Mouse (Mus musculus) thymus, postnatal 36 days (tissue): ENCODE data around the gene Cacng2.

Experiments used
- DNase-seq, 2 experiments: peaks; one replicate each; pipeline ENCODE4 v3.0.0; 2022; ENCODE audit warnings: mixed read lengths in 2 of 2

The Cacng2 gene

DNA sequence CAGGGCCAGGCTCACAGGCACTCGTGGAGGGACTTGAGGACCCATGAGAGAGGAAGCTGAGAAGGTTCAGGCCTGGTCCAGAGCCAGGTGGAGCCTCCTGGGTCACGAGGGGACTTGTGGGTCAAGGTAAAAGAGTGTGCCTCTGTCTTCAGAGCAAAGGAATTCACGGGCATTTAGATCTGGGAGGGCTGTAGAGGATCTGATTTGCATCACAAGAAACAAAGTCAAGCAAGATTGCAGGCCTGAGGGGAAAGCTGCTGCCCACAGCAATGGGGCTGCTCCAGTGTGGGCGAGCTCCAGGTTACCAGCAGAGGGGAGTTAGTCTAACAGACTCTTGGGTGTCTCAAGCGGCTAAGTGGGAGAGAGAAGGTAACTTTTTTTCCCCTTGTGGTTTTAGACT lies 118.4 kb downstream of the Cacng2 start:
- DNase-seq = no peak

- DNase-seq = no peak
These were observed 131.3 kb downstream of the Cacng2 start for GRCm38 (mm10) chr15:77988541-77988940.

DNA sequence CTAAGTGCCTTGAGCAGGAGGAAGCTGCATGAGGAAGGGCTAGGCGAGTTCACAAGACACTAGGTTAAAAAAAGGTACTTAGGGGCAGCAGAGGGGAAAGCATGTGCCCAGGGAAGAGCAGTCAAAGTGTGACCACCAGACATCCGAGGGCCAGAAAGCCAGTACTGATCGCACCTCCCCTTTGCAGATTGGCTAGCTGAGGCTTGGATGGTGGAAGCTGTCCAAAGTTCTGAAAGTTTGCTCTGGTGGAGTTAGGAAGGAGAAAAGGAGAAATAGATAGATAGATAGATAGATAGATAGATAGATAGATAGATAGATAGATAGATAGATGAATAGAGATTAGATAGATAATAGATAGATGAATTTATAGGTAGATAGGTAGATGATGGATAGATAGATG lies 136.4 kb downstream of the Cacng2 start:
- DNase-seq = no peak

DNA sequence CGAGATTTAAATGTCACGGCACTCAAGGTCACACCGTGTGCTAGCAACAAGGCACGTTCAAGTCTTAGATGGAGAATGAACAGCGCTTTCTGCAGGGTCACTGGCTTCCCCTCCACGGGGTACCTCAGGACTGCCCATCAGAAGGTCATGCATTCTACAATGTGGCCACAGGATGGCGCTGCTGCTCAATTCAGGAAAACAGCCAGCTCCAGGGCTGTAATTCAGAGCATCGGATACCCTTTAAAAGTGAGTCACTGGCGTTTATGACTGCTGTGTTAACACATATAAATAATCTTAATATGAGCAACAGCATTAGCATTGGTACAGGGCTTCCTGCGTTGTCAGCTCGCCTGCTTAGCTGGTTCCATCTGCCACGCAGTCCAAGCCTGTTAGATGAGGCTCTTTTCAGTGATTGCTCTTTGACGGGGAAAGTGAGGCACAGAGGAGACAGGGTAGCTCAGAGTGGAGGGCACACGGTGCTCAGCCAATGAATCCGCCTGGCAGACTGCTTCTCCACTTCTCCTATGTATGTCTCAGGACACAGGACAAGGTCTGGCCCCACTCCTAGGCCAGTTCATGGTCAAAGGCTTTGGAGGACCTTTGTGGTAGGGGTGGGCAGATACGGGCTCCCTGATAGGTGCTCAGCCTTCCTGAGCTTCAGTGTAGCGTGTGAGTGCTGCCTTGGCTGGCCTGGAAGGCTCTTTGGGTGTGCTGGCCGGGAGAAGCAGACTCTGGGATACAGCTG lies 137.5 kb downstream of the Cacng2 start:
- DNase-seq = peak; percentile 23 to 33

DNA sequence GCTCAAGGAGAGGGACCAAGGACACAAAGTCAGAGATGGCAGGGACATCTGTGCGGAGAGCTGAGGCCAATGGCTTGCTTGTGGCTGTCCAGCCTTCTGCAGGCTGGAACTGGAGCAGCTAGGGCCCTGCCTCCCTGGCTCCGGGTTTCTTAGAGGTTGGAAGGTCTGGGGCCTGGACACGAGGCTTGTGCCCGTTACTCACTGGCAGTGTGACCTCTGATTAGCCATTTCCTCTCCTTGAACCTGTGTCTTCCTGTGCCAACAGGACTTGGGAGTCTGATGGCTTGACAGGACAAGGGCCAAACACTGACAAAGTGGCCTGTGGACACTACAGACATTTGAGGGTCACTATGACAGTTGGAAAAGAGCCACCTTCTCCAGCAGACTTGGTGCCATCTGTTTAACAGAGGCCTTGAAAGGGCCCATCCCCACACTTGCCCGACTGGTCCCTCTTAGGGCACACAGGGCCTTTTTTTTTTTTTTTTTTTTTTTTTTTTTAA lies 138.6 kb downstream of the Cacng2 start:
- no peak for DNase-seq

GRCm38 (mm10) chr15:77979427-77979865 lies 140.4 kb downstream of the Cacng2 start:
- DNase-seq = no peak

GRCm38 (mm10) chr15:77977663-77978062 lies 142.2 kb downstream of the Cacng2 start:
- DNase-seq = no peak

DNA sequence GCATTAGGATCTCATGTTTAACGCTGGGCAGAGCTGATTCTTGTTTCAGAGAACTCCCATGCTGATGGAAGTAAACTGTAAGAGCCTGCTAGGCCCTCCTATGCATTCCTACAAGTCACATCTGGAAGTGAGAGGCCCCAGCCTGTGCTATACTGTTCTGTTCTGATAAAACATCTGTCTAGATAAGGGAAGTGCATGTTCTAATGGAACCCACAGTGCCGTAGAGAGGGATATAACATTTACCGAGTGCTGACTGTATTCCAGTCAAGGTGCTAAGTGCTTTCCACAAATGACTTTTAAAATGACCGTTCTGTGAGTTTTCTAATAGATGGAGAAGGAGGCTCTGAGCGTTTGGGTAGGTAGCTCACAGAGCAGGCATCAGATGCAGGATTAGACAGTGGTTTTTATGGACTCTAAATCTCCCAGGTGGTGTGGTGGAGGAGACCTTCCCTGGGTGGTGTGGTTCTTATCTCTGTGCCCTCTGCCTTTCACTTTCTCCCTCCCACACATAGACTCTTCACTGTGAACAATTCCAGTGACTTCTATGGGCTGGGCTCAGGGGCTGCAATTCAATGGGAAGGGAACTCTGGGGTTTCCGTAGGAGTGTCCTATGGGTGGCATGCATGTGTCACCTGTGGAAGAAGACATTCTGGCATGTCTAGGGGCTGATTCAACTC lies 145.5 kb downstream of the Cacng2 start:
- no peak for DNase-seq

DNA sequence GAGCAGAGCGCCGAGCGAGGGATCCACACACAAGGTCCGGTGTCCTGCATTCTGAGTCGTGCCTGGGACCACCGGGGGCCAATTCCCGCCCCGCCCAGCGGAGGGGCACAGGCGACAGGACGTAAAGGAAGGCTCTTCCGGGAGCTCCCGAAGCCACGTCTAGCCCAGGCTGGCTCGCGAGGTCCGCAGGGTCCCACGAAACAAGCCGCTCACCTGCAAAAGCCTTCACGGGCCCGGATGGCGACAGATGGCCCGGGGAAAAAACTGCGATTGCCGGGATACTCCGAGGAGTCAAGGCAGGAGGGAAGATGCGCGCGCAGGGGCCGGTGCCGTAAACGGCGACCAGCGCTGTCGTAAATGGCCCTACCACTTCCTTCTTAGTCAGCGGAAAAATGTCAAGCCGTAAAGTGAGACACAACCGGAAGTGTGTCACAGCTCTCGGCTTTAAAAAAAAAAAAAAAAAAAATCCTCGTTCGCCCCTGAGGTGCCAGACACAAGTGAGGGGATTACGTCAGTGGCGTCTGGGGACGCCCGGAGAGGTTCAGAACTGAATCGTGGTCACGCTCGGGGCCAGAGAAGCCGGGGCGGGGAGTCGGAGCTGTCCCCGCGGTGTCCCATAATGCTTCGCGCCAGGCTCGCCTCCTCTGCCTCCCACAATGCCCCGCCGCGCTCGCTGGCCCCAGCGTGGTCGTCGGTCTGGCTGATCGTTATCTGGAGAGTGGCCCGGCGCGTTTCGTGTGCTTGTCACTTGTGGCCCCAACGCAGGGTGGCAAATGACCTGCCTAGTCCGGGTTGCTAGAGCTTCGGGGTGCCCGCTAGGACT lies 149.1 kb downstream of the Cacng2 start, which contains the start of gene Eif3d:
Gene Eif3d (minus strand): TSS at position 344 of the 823 bp plus-strand sequence.
- peak; percentile 96 to 97 for DNase-seq

- no peak for DNase-seq
These were observed 149.8 kb downstream of the Cacng2 start for GRCm38 (mm10) chr15:77969940-77970469.

- DNase-seq = no peak
These were observed 154.7 kb downstream of the Cacng2 start for GRCm38 (mm10) chr15:77965117-77965528.

- no peak for DNase-seq
These were observed 157.4 kb downstream of the Cacng2 start for GRCm38 (mm10) chr15:77962447-77962846.

DNA sequence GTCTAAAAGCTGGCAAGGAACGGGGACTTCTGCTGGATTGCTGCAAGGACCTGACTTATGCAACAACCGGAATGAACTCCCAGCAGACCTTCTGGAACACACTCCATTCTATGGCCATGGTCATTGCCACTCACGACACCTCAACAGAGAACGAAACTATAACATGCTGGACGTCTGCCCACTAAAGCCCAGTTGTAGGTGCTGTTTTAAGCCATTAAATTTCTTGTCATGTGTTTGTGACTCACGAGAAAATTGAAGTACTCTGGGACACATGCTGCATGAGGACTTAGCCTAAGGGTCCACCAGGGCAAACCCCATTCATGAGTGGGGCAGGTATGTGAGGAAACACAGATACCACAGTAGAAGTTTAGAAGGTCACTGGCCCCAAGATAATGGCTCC lies 159.1 kb downstream of the Cacng2 start:
- DNase-seq = no peak

- no peak for DNase-seq
These were observed 161.8 kb downstream of the Cacng2 start for GRCm38 (mm10) chr15:77958071-77958470.

GRCm38 (mm10) chr15:77957625-77958024 lies 162.2 kb downstream of the Cacng2 start:
- DNase-seq = no peak

GRCm38 (mm10) chr15:77956404-77956901 lies 163.4 kb downstream of the Cacng2 start, which contains the start of gene Foxred2:
TSS of gene Foxred2 (minus strand) at chr15:77956722.
- peak; percentile 84 to 91 for DNase-seq

DNA sequence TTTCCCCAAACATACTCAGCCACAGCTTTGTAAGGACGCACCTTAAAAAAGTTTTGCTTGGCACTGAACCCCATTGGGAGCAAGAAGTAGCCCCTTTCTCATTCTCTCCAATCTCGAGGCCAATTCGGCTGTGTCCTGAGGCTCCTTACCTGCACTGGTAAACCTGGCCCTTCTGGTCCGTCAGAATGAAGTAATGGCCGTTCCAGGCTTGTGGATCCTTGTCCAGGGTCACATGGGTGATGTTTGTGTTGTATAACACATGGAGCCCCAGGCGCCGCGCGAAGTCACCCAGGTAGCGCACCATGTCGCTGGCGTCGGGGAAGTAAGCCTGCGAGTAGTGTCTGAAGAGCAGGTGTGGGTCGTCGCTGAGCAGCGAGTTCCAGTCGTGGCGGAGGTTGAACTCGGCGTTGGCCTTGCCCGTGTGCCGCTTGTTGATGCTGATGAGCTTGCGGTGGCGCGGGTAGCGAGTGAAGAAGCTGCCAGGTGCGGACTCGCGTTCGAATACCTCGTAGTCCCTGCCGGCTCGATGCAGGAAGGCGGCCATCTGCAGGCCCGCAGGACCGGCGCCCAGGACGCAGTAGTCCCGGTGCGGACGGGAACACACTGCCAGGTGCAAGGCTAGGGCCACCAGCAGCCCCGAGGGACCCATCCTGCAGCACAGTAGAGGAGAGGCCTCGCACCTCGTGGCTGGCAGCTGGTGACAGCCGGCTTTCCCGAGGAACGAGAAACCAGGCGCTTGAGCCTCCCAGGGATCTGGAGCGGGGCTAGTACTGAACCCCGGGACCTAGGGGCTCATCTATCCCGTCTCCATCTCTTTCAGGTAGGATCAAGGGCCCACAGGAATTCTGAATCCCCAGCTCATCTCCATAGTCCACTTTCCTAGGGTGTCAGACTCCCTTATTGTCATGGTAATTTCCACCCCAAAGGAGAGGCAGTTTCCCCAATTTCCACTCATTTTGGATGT lies 164.1 kb downstream of the Cacng2 start:
- DNase-seq = peak in 1 of 2 experiments; percentile 38

GRCm38 (mm10) chr15:77954362-77954761 lies 165.5 kb downstream of the Cacng2 start:
- no peak for DNase-seq

GRCm38 (mm10) chr15:77952921-77953320 lies 166.9 kb downstream of the Cacng2 start:
- no peak for DNase-seq

- DNase-seq = no peak
These were observed 170.8 kb downstream of the Cacng2 start for GRCm38 (mm10) chr15:77949061-77949460.

DNA sequence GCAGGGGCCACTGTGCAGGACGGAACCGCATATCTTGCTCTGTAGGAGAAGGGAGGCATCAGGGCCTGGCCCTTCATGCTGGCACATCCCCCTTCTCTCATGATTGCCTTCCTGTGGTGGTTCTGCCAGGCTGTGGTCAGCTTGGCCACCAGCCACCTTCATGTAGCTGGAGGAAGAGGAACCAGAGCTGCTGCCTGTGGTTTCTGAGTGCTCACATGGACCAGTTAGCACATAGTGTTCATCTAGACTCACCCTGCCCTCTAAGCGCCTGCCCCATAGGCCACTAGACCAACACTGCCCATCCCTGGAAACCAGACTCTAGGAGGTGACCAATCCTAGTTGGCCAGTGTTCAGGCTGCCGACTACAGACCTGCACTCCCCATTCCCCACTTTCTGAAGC lies 174.1 kb downstream of the Cacng2 start:
- no peak for DNase-seq
